Comparison of ENCODE assay signal across 22 mouse cellular contexts in genomic region chr4:154731345-154731744, GRCm38 (mm10).
A peak's percentile ranks its signal among the peaks of the same experiment; 100 is the strongest.
DNase-seq lines count a peak whose midpoint lies in the region; ATAC-seq and TF ChIP-seq lines count a peak whose summit lies in the region.
"Had no signal": no experiment of that assay in that cellular context is flagged by ENCODE, and none has a peak within 500 bp of the region (broad histone marks: within the 10 kb centered on the region; RNA-seq: fewer than 3 reads in every experiment).

No protein-coding gene starts in this region.

- H3K27ac ChIP-seq in neural tube, embryonic 11.5 days (ENCODE audit: low read depth, low read length) = no peak overlapping the region; the same call in 1 of the 2 replicates
- H3K27ac ChIP-seq in limb, embryonic 14.5 days (replicated peaks; ENCODE audit: low read depth, low read length) = peak overlapping the region; percentile 26; the same call in 1 of the 2 replicates
- H3K27ac ChIP-seq: forebrain, embryonic 13.5 days; heart, embryonic 10.5 days; neural tube, embryonic 12.5 days had no signal

- H3K27me3 ChIP-seq in neural tube, embryonic 11.5 days (ENCODE audit: control insufficient read depth, insufficient read depth, low read length) = no peaks in the 10 kb centered on the region
- H3K27me3 ChIP-seq in limb, embryonic 14.5 days (ENCODE audit: control insufficient read depth, insufficient read depth, low read length) = no peaks in the 10 kb centered on the region
- H3K27me3 ChIP-seq: forebrain, embryonic 13.5 days had no signal

- no peak overlapping the region for H3K9ac ChIP-seq in neural tube, embryonic 11.5 days (ENCODE audit: low read length)
- H3K9ac ChIP-seq in limb, embryonic 14.5 days (ENCODE audit: low read depth, low read length, severe bottlenecking) = no peak overlapping the region
- H3K9ac ChIP-seq: forebrain, embryonic 13.5 days; neural tube, embryonic 12.5 days had no signal

- WGBS in neural tube, embryonic 11.5 days = 59% methylated on average over 15 of the region's 15 CpGs
- WGBS in limb, embryonic 14.5 days = 10% methylated on average over 15 of the region's 15 CpGs

- peaks cover 3% of the 10 kb centered on the region; the same call in 1 of the 2 replicates for H3K4me1 ChIP-seq in neural tube, embryonic 11.5 days (ENCODE audit: control insufficient read depth, insufficient read depth, low read length)
- H3K4me1 ChIP-seq in limb, embryonic 14.5 days (ENCODE audit: control insufficient read depth, insufficient read depth, low read length) = peaks cover 55% of the 10 kb centered on the region
- H3K4me1 ChIP-seq: forebrain, embryonic 13.5 days had no signal

- no peak for TF ChIP-seq POLR2A in limb, embryonic 14.5 days (IDR thresholded peaks at IDR 0.05; ENCODE audit: borderline replicate concordance, extremely low read depth, insufficient read depth, insufficient read length)

- H3K4me2 ChIP-seq in neural tube, embryonic 11.5 days (ENCODE audit: low read depth) = no peak overlapping the region
- 0 out of 2 replicates have a peak overlapping the region, but pooled peaks have one; percentile 2 for H3K4me2 ChIP-seq in limb, embryonic 14.5 days (replicated peaks; ENCODE audit: low read depth, low read length, severe bottlenecking)
- H3K4me2 ChIP-seq: forebrain, embryonic 13.5 days; liver, embryonic 11.5 days; neural tube, embryonic 12.5 days had no signal

- no peak overlapping the region for H3K4me3 ChIP-seq in neural tube, embryonic 11.5 days (ENCODE audit: low read depth, low read length)
- H3K4me3 ChIP-seq in limb, embryonic 14.5 days (replicated peaks; ENCODE audit: low read length) = no peak overlapping the region
- H3K4me3 ChIP-seq: forebrain, embryonic 13.5 days; heart, embryonic 10.5 days; neural tube, embryonic 12.5 days had no signal

- no peak for ATAC-seq in neural tube, embryonic 11.5 days (ENCODE audit: insufficient read depth, low FRiP score, low TSS enrichment)
- peak; percentile 28; the same call in 1 of the 2 replicates for ATAC-seq in limb, embryonic 14.5 days (ENCODE audit: low FRiP score, low read depth)
- ATAC-seq: forebrain, embryonic 13.5 days had no signal

- no peaks in the 10 kb centered on the region for H3K9me3 ChIP-seq in neural tube, embryonic 11.5 days (ENCODE audit: control insufficient read depth, low read length)
- H3K9me3 ChIP-seq in limb, embryonic 14.5 days (ENCODE audit: control insufficient read depth, low read length) = no peaks in the 10 kb centered on the region
- H3K9me3 ChIP-seq: forebrain, embryonic 13.5 days; heart, embryonic 10.5 days; neural tube, embryonic 12.5 days had no signal

- DNase-seq in neural tube, embryonic 11.5 days (ENCODE audit: low spot score) = peak; percentile 24
- DNase-seq in neural tube, embryonic 10.5 days (ENCODE audit: extremely low spot score, low spot score) = no peak
- peak; percentile 92 for DNase-seq in forelimb bud, embryonic 11.5 days (ENCODE audit: low read depth, low spot score)
- peak; percentile 64 for DNase-seq in limb, embryonic 14.5 days (ENCODE audit: low spot score)
- DNase-seq in adrenal gland, postnatal 14 days = no peak
- no peak for DNase-seq in testis, postnatal 10 days (ENCODE audit: low spot score)
- DNase-seq in right cerebral cortex, adult 2 months (ENCODE audit: low spot score in 2 of 2) = no peak
- DNase-seq: adrenal gland, postnatal 25 days; cerebellum, adult 18-20 months; cerebellum, postnatal 36 days; gastrocnemius, postnatal 36 days; kidney, adult 9 months; kidney, postnatal 36 days; layer of hippocampus, adult 9-11 months; lung, adult 2 months; right cerebral cortex, postnatal 25 days; thymus, adult 18-20 months had no signal

- H3K36me3 ChIP-seq in neural tube, embryonic 11.5 days (ENCODE audit: control insufficient read depth, insufficient read depth, low read length) = no peaks in the 10 kb centered on the region
- no peaks in the 10 kb centered on the region for H3K36me3 ChIP-seq in limb, embryonic 14.5 days (ENCODE audit: control insufficient read depth, insufficient read depth, low read length)
- H3K36me3 ChIP-seq: G1E; heart, embryonic 10.5 days; neural tube, embryonic 12.5 days had no signal

Comparison
In these comparisons a context has a peak if more than half of its experiments do, and no peak if none do; other contexts are left out.
1. DNase-seq: peak in neural tube, embryonic 11.5 days (single experiment), forelimb bud, embryonic 11.5 days (single experiment) and limb, embryonic 14.5 days (single experiment); none in neural tube, embryonic 10.5 days (single experiment), adrenal gland, postnatal 14 days (single experiment), testis, postnatal 10 days (single experiment) and right cerebral cortex, adult 2 months (0 of 2).